Mouse (Mus musculus) E14TG2a.4 (cell line): ENCODE data around the gene Cep41.

Experiments used
- H3K27me3 ChIP-seq: 2 replicates; pipeline ENCODE4 v1.6.1; 2014; ENCODE audit warnings: low read length, control low read depth; ENCODE audit not compliant: insufficient read depth
- H3K36me3 ChIP-seq: 2 replicates; pipeline ENCODE4 v1.6.1; 2014; ENCODE audit warnings: low read length, control low read depth; ENCODE audit not compliant: insufficient read depth
- H3K4me1 ChIP-seq: replicated peaks from 2 replicates; pipeline ENCODE4 v1.6.1; 2014; ENCODE audit warnings: low read depth, low read length, control low read depth
- H3K4me3 ChIP-seq: replicated peaks from 2 replicates; pipeline ENCODE4 v1.5.1; 2014; ENCODE audit warnings: mild to moderate bottlenecking, low read length
- H3K9me3 ChIP-seq: 2 replicates; pipeline ENCODE4 v1.6.1; 2014; ENCODE audit warnings: low read length, control low read depth
- CTCF ChIP-seq: conservative IDR thresholded peaks from 2 replicates; pipeline ENCODE4 v1.5.1; 2014; ENCODE audit warnings: low read length
- NANOG ChIP-seq: IDR thresholded peaks from 2 replicates; pipeline ENCODE4 v1.6.1; 2014; ENCODE audit warnings: borderline replicate concordance, low read length, mixed read lengths
- POU5F1 ChIP-seq: IDR thresholded peaks from 2 replicates; pipeline ENCODE4 v1.6.1; 2014; ENCODE audit warnings: low read length, borderline replicate concordance

The Cep41 gene

GRCm38 (mm10) chr6:30643694-30644460, 49.7 kb downstream of the Cep41 start:
- Histone ChIP-seq H3K4me3 (no peak overlapping the region), H3K9me3 (no peaks in the 10 kb centered on the region), H3K27me3 (peaks cover 20% of the 10 kb centered on the region), H3K4me1 (no peaks in the 10 kb centered on the region), H3K36me3 (no peaks in the 10 kb centered on the region)
- no peak for TF ChIP-seq CTCF
- no peak for TF ChIP-seq POU5F1
- no peak for TF ChIP-seq NANOG

DNA sequence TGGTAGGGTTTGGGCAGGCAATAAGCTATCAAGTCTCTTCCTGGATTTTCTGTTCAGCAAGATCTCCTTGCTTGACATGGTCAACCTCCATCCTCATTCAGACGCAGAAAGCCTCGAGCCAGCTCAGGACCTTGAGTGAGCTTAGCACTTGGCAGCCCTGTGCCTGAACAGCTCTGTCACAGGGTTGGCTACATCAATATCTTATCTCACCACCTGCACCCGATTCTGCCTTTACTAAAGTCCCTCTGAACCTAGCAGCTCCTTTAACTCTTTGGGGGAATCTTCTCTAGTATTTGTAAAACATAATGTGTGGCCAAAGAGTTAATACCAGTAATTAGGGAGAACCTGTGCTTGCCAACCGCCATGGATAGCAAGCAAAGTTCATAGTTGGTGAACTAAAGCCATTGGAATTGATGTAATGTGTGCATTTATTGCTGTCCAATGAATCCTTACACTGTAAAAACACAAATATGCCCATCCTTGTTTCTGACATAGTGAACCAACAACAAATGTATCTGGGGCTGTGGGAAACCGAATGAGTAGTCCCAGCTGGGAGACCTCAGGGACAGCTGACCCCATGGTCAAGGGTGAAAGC, 54.8 kb downstream of the Cep41 start, which contains the start of gene Cpa1:
Cpa1 (plus strand) TSS at position 545 of the 595 bp plus-strand sequence.
- H3K27me3 ChIP-seq = peaks cover 10% of the 10 kb centered on the region
- no peaks in the 10 kb centered on the region for H3K9me3 ChIP-seq
- no peaks in the 10 kb centered on the region for H3K4me1 ChIP-seq
- H3K4me3 ChIP-seq = no peak within 1 kb of the TSS
- TF ChIP-seq NANOG (no peak), POU5F1 (no peak), CTCF (no peak)
- no peaks in the 10 kb centered on the region for H3K36me3 ChIP-seq

DNA sequence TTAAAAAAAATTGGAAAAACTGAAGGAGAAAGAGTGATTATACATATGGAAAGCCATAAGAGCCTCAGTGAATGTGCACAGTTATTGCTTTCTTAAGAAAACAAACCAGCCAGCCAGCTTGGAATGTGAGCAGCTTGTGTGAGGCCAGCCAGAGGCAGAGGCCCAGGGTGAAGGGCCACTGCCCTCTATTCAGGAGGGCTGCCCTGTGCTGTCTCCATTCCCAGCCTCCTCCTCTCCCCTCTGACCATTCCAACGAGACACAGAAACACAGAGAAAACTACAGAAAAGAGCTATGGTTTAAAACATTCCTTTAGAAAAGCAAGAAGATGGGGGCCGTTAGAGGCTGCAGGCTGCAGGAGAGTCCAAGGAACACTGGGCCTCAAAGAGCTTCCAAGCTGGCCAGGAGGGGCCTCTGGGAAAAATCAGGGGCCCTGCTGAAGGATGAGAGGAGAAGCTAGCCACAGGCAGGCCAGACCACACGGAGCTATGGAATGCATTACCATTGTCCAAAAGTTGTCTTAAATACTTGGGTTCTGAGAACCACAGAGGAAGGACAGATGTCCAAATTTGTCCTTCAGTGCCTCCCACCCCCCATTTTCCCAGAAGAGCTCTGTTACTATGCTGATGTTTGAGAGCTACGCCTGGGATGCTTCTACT, 57.2 kb downstream of the Cep41 start:
- H3K9me3 ChIP-seq = no peaks in the 10 kb centered on the region
- H3K4me3 ChIP-seq = no peak overlapping the region
- TF ChIP-seq CTCF = no peak
- no peak for TF ChIP-seq POU5F1
- TF ChIP-seq NANOG = no peak
- no peaks in the 10 kb centered on the region for H3K36me3 ChIP-seq
- peaks cover 10% of the 10 kb centered on the region for H3K27me3 ChIP-seq
- H3K4me1 ChIP-seq = no peaks in the 10 kb centered on the region

GRCm38 (mm10) chr6:30635361-30635862, 58.1 kb downstream of the Cep41 start:
- H3K9me3 ChIP-seq = no peaks in the 10 kb centered on the region
- H3K27me3 ChIP-seq = peaks cover 7% of the 10 kb centered on the region
- no peaks in the 10 kb centered on the region for H3K4me1 ChIP-seq
- no peak for TF ChIP-seq NANOG
- TF ChIP-seq POU5F1 = no peak
- no peak for TF ChIP-seq CTCF
- H3K4me3 ChIP-seq = no peak overlapping the region
- no peaks in the 10 kb centered on the region for H3K36me3 ChIP-seq

GRCm38 (mm10) chr6:30629989-30630388, 63.6 kb downstream of the Cep41 start:
- Histone ChIP-seq H3K4me3 (no peak overlapping the region), H3K9me3 (no peaks in the 10 kb centered on the region), H3K4me1 (no peaks in the 10 kb centered on the region), H3K27me3 (peaks cover 3% of the 10 kb centered on the region; the same call in 1 of the 2 replicates), H3K36me3 (no peaks in the 10 kb centered on the region)
- TF ChIP-seq POU5F1 = no peak
- no peak for TF ChIP-seq NANOG
- no peak for TF ChIP-seq CTCF

DNA sequence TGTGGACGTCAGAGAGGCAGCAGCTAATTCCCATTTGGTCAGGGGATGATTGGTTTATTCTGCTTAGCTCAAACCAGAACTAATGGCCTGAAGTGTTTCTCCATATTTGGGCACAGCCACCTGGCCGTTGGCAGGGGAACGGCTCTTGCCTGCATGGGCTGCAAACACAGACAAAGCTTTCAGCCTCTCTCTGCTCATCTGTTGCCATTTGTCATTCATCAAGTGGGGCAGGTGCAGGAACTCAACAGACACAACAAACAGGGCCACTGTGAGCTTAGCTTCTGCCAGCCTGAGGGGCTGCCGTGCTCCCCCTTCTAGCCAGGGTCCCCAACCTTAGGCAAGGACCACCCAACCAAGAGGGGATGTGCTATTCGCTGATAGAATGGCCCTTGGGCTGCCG, 65.4 kb downstream of the Cep41 start:
- Histone ChIP-seq H3K4me1 (no peaks in the 10 kb centered on the region), H3K36me3 (no peaks in the 10 kb centered on the region), H3K9me3 (no peaks in the 10 kb centered on the region), H3K27me3 (peaks cover 9% of the 10 kb centered on the region; the same call in 1 of the 2 replicates), H3K4me3 (no peak overlapping the region)
- TF ChIP-seq POU5F1 (no peak), NANOG (no peak), CTCF (no peak)

GRCm38 (mm10) chr6:30624763-30625162, 68.8 kb downstream of the Cep41 start:
- peaks cover 17% of the 10 kb centered on the region for H3K27me3 ChIP-seq
- H3K9me3 ChIP-seq = no peaks in the 10 kb centered on the region
- H3K4me1 ChIP-seq = 0 out of 2 replicates have a peak, but pooled peaks cover 1% of the 10 kb centered on the region
- no peaks in the 10 kb centered on the region for H3K36me3 ChIP-seq
- TF ChIP-seq POU5F1 = no peak
- no peak for TF ChIP-seq CTCF
- TF ChIP-seq NANOG = no peak
- no peak overlapping the region for H3K4me3 ChIP-seq

DNA sequence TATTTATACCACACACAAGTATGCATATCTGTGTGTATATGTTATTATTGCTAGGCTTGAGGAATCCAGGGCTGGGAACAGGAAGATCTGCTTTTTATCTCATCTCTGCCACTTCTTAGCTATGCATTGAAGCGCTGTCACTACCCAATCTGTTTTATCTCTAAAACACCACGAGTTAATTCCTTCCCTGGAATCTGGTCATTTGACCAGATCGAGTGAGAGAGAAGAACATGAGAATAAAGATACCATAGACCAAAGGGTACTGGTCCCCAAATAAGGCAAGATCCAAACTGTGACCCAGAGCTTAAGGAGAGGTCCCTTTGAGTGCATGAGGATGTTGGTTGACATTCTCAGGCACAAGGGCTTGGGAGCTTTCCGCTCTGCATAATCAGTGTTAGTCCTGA, 71.6 kb downstream of the Cep41 start:
- no peak for TF ChIP-seq NANOG
- TF ChIP-seq CTCF = no peak
- no peak for TF ChIP-seq POU5F1
- Histone ChIP-seq H3K27me3 (peaks cover 27% of the 10 kb centered on the region), H3K9me3 (no peaks in the 10 kb centered on the region)

More for the DNA sequence above, 71.6 kb downstream of the Cep41 start:
- Histone ChIP-seq H3K4me3 (no peak overlapping the region), H3K4me1 (peaks cover 28% of the 10 kb centered on the region), H3K36me3 (no peaks in the 10 kb centered on the region)
